Mouse (Mus musculus) embryonic facial prominence, embryonic 14.5 days (tissue): ENCODE measurements around the gene Tpgs1. TPM values are rescaled to one million over a fixed set of nuclear protein-coding genes. Genes with fewer than 3 reads are reported as not detected.

Source experiments
- ATAC-seq: fragments of 200-750 bp; cut with Nextera tagmentation; 2 replicates; pipeline ENCODE4 v1.8.0; 2017; ENCODE audit warnings: low read depth, moderate number of reproducible peaks, moderate TSS enrichment
- DNase-seq: peaks from one replicate; pipeline ENCODE4 v3.0.0-alpha.2; 2015; ENCODE audit warnings: low spot score
- H3K27ac ChIP-seq: fragments of 300-500 bp; sonication (generic); replicated peaks from 2 replicates; pipeline ENCODE4 v1.5.1; 2014; ENCODE audit warnings: low read depth, mild to moderate bottlenecking, low read length, moderate library complexity
- H3K27me3 ChIP-seq: fragments of 300-500 bp; sonication (generic); replicated peaks from 2 replicates; pipeline ENCODE4 v1.6.1; 2014; ENCODE audit warnings: low read length; ENCODE audit not compliant: control insufficient read depth, insufficient read depth
- H3K36me3 ChIP-seq: fragments of 300-500 bp; sonication (generic); 2 replicates; pipeline ENCODE4 v1.6.1; 2014; ENCODE audit warnings: low read length, mixed read lengths; ENCODE audit not compliant: control insufficient read depth, insufficient read depth
- H3K4me1 ChIP-seq: fragments of 300-500 bp; sonication (generic); 2 replicates; pipeline ENCODE4 v1.6.1; 2014; ENCODE audit warnings: antibody characterized with exemption, low read length; ENCODE audit not compliant: control insufficient read depth, insufficient read depth
- H3K4me2 ChIP-seq: fragments of 300-500 bp; sonication (generic); 2 replicates; pipeline ENCODE4 v1.6.1; 2014; ENCODE audit warnings: low read depth, mild to moderate bottlenecking, low read length, moderate library complexity, mixed read lengths
- H3K4me3 ChIP-seq: fragments of 300-500 bp; sonication (generic); 2 replicates; pipeline ENCODE4 v1.5.1; 2014; ENCODE audit warnings: low read depth, mild to moderate bottlenecking, low read length
- H3K9ac ChIP-seq: fragments of 300-500 bp; sonication (generic); 2 replicates; pipeline ENCODE4 v1.6.1; 2014; ENCODE audit warnings: low read depth, mild to moderate bottlenecking, low read length, moderate library complexity, mixed read lengths
- H3K9me3 ChIP-seq: fragments of 300-500 bp; sonication (generic); 2 replicates; pipeline ENCODE4 v1.6.1; 2016; ENCODE audit warnings: low read length; ENCODE audit not compliant: control insufficient read depth
- WGBS: fragments of 180-500 bp; shearing (Covaris S2); extraction: QIAGEN DNeasy Blood & Tissue Kit; methylation state at CpG from one replicate; pipeline ENCODE4 v1.1.7; 2014; 5-methylcytosine and 5-hydroxymethylcytosine counted together
- polyA plus RNA-seq: library from polyadenylated mRNA; unstranded; fragments of >200 nt; fragmentation: Nextera tagmentation; extraction: Ambion mirVana; gene quantifications from 2 replicates; pipeline ENCODE4 v1.2.1, GENCODE M21; 2014

Tpgs1 gene
- polyA plus RNA-seq, 1 experiment from 2014 or later = 58.7 TPM

DNA sequence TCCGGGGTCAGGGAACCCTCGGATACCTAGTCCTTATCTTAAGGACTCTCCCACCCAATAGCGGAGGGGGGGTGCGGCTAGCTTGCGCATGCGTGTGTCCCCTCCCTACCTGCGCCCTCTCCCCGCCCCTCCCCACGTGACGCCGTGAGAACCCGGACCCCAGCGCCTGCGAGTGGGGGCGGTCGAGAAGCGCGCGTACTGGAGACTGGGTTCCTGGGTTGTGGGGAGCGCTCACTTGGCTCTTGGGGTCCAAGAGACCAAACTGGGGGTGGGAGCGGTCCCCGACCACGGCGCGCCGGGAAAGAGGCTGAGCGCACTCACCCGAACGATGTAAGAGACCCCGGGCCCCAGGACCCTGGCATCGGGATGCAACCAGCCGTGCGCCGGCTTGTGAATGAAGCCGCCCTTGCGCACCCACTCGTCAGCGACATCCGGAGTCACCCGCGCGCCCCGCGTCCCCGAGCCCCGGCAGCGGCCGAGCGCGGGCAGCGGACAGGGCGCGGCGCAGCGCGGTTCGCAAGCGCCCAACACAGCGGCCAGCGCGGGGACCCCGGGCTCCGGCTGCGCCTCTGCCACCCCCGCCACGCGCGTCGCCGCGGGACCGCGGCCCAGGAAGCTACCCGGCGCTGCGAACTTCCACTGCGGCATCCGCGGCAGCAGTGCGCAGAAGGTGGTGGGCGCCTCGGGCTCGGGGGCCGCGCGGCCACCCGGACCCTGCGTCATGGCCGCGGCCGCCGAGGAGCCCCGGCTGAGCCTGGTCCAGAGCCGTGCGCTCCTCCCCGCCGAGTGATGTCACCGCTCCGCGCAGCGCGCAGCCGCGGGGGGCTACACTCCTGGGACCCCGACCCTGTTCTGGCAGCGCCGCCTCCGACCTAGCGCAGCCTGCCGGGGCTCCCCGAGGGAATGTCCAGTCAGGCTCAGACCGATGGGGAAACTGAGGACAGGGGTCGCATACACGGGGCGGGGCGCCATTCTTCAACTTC is 31.8 kb upstream of the Tpgs1 start, which contains the start of gene Shc2:
Gene Shc2, minus strand, starts transcription at position 791 of the 983 bp plus-strand sequence.
- Histone ChIP-seq H3K36me3 (no peaks in the 10 kb centered on the region), H3K9me3 (no peaks in the 10 kb centered on the region), H3K27ac (peak within 1 kb of the TSS; percentile 80), H3K4me2 (peak within 1 kb of the TSS; percentile 91), H3K27me3 (no peaks in the 10 kb centered on the region), H3K9ac (peak within 1 kb of the TSS; percentile 84), H3K4me3 (peak within 1 kb of the TSS; percentile 73), H3K4me1 (peaks cover 16% of the 10 kb centered on the region; the same call in 1 of the 2 replicates)
- ATAC-seq (peak; percentile 86), DNase-seq (peak; percentile 84)
- WGBS = 0% methylated on average over 28 of the region's 116 CpGs

- peaks cover 16% of the 10 kb centered on the region; the same call in 1 of the 2 replicates for H3K4me1 ChIP-seq
- H3K27me3 ChIP-seq = no peaks in the 10 kb centered on the region
- WGBS = 7% methylated on average over 21 of the region's 23 CpGs
- peak; percentile 76 for DNase-seq
- peak overlapping the region; percentile 91 for H3K4me2 ChIP-seq
- H3K9ac ChIP-seq = peak overlapping the region; percentile 84
- H3K27ac ChIP-seq = peak overlapping the region; percentile 80
- peak; percentile 70; the same call in 1 of the 2 replicates for ATAC-seq
- peak overlapping the region; percentile 73 for H3K4me3 ChIP-seq
- H3K9me3 ChIP-seq = no peaks in the 10 kb centered on the region
- H3K36me3 ChIP-seq = no peaks in the 10 kb centered on the region
Observed at GRCm38 (mm10) chr10:79638486-79639204, 30.5 kb upstream of the Tpgs1 start.

GRCm38 (mm10) chr10:79645711-79646110 is 23.5 kb upstream of the Tpgs1 start, which contains the start of gene Odf3l2:
Gene Odf3l2, minus strand, starts transcription at chr10:79645738.
- no peak within 1 kb of the TSS for H3K9ac ChIP-seq
- no peaks in the 10 kb centered on the region for H3K4me1 ChIP-seq
- 53% methylated on average over 8 of the region's 8 CpGs for WGBS
- no peaks in the 10 kb centered on the region for H3K36me3 ChIP-seq
- DNase-seq (no peak), ATAC-seq (no peak)
- no peak within 1 kb of the TSS for H3K4me3 ChIP-seq
- no peaks in the 10 kb centered on the region for H3K27me3 ChIP-seq
- no peak within 1 kb of the TSS for H3K4me2 ChIP-seq
- no peaks in the 10 kb centered on the region for H3K9me3 ChIP-seq
- no peak within 1 kb of the TSS for H3K27ac ChIP-seq

DNA sequence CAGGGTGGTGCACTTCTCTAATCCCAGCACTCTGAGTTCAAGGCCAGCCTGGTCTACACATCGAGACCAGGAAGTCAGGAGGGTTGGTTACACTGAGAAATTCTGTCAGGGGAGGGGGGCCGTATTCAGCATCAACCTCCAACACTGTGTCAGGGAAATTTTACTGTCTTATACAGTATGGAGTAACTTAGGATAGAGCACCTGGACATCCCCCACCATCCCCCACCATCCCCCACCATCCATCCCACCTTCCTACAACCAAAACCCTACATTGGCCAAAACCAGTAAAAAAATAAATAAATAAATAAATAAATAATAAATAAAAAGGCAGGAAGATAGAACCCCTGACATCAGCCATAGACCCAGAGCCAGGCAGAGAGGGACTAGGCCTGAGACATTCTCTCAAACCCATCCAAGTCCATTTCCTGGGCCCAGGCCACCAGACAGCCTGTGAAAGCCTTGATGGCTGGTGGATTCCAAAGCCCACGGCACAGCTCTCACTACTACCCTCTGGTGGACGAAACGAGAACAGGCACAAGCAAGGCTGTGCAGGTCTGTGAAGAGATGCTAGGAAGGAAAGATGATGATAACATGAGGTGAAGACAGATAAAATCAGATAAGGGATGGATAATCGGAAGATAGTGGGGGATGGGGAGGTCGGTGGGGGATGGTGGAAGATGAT is 20.0 kb upstream of the Tpgs1 start:
- Histone ChIP-seq H3K27ac (no peak overlapping the region), H3K4me1 (no peaks in the 10 kb centered on the region), H3K4me3 (no peak overlapping the region), H3K9me3 (no peaks in the 10 kb centered on the region), H3K4me2 (no peak overlapping the region), H3K36me3 (no peaks in the 10 kb centered on the region), H3K27me3 (no peaks in the 10 kb centered on the region), H3K9ac (no peak overlapping the region)
- WGBS = 29% methylated on average over 7 of the region's 7 CpGs
- DNase-seq = peak; percentile 65
- ATAC-seq = peak; percentile 67; the same call in 1 of the 2 replicates

GRCm38 (mm10) chr10:79652789-79653188 is 16.4 kb upstream of the Tpgs1 start:
- Histone ChIP-seq H3K36me3 (no peaks in the 10 kb centered on the region), H3K9me3 (no peaks in the 10 kb centered on the region), H3K27ac (no peak overlapping the region), H3K4me3 (no peak overlapping the region), H3K9ac (no peak overlapping the region), H3K4me2 (no peak overlapping the region), H3K4me1 (no peaks in the 10 kb centered on the region), H3K27me3 (no peaks in the 10 kb centered on the region)
- DNase-seq (no peak), ATAC-seq (no peak)
- WGBS = 77% methylated on average over 7 of the region's 7 CpGs

DNA sequence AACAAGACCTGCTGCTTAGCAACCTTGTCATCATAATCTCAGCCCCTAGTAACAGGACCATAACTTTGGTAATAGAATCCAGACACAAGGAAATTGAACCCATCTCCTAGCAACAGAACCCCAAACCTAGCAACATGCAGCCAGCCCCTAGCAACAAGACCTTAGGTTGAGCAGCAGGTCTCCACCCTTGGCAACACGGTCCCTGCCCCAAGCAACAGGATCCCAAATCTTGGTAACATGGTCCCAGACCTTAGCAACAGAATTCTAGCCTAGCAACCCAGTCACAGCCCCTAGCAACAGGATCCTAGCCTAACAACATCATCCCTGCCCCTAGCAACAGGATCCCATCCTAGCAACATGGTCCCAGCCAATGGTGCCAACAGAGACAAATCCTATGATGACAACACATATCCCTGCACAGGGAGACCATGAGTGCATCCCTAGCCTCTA is 14.2 kb upstream of the Tpgs1 start:
- H3K4me2 ChIP-seq = no peak overlapping the region
- no peaks in the 10 kb centered on the region for H3K9me3 ChIP-seq
- ATAC-seq = peak; percentile 85
- 14% methylated on average over 1 of the region's 1 CpGs for WGBS
- no peak overlapping the region for H3K27ac ChIP-seq
- H3K36me3 ChIP-seq = no peaks in the 10 kb centered on the region
- H3K4me3 ChIP-seq = no peak overlapping the region
- no peaks in the 10 kb centered on the region for H3K27me3 ChIP-seq
- peak; percentile 39 for DNase-seq
- no peak overlapping the region for H3K9ac ChIP-seq
- H3K4me1 ChIP-seq = no peaks in the 10 kb centered on the region

- DNase-seq (no peak), ATAC-seq (no peak)
- 14% methylated on average over 4 of the region's 4 CpGs for WGBS
- Histone ChIP-seq H3K27me3 (no peaks in the 10 kb centered on the region), H3K4me2 (no peak overlapping the region), H3K9ac (no peak overlapping the region), H3K4me1 (no peaks in the 10 kb centered on the region), H3K9me3 (no peaks in the 10 kb centered on the region), H3K4me3 (no peak overlapping the region), H3K27ac (no peak overlapping the region), H3K36me3 (no peaks in the 10 kb centered on the region)
Observed at GRCm38 (mm10) chr10:79658829-79659228, 10.3 kb upstream of the Tpgs1 start.

- Histone ChIP-seq H3K27me3 (no peaks in the 10 kb centered on the region), H3K4me1 (no peaks in the 10 kb centered on the region), H3K9ac (no peak overlapping the region), H3K9me3 (no peaks in the 10 kb centered on the region), H3K27ac (no peak overlapping the region), H3K36me3 (no peaks in the 10 kb centered on the region), H3K4me3 (no peak overlapping the region), H3K4me2 (no peak overlapping the region)
- 69% methylated on average over 2 of the region's 2 CpGs for WGBS
- DNase-seq (no peak), ATAC-seq (no peak)
Observed at GRCm38 (mm10) chr10:79660298-79660697, 8.9 kb upstream of the Tpgs1 start.
